Mouse (Mus musculus) ovary, postnatal 36 days (tissue): Measurements from ENCODE around the gene Asb13.

Experiments used
- DNase-seq: peaks from one replicate; pipeline ENCODE4 v3.0.0; 2022; ENCODE audit warnings: low spot score, mixed read lengths

The Asb13 gene

GRCm38 (mm10) chr13:3665308-3665723 is 31.5 kb downstream of the Asb13 start:
- peak; percentile 72 for DNase-seq

- no peak for DNase-seq
Measured at GRCm38 (mm10) chr13:3667288-3667873, 33.5 kb downstream of the Asb13 start.

- DNase-seq: no peak
Measured at GRCm38 (mm10) chr13:3668068-3668467, 34.2 kb downstream of the Asb13 start.

- no peak for DNase-seq
Measured at GRCm38 (mm10) chr13:3669611-3670010, 35.8 kb downstream of the Asb13 start.

DNA sequence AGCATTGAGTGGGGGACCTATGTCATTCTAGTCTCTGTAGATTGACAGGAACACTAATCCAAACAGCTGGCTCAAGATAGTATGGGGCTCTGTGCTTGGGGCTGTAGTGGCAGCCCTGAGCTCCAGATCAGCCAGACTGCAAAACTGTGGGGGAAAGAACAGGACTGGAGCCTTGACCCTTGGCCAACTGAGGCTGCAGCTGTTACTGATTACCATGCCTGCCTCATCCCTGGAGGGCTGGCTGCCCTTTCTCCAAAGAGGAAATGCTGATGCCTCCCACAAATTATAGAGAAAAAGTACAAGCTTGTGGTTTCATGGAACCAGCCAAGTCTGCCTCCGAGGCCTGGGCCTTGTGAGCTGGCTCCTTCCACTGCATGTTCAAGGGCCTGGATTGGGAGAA is 36.2 kb downstream of the Asb13 start:
- DNase-seq: peak; percentile 46

DNA sequence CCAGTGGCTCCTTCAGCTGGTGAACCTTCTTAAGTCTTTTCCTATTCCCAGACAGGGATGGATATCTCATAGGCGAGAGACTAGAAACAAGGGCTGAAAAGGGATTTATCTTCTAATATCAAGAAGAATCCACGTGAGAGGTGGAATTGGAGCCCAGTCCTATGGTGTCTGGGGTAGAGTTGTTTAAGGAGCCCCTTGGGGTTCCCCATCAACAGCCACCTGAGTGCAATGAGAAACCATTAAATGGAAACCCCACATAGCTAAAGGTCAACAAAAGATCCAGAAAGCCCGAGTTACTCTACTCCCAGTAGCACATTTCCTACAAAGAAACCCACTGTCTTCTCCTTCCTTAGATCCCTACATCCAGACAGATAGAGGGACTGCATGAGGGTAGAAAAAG is 39.3 kb downstream of the Asb13 start:
- no peak for DNase-seq

GRCm38 (mm10) chr13:3673622-3674021 is 39.8 kb downstream of the Asb13 start:
- no peak for DNase-seq

- no peak for DNase-seq
Measured at GRCm38 (mm10) chr13:3675855-3676254, 42.0 kb downstream of the Asb13 start.

- DNase-seq: no peak
Measured at GRCm38 (mm10) chr13:3679098-3679497, 45.3 kb downstream of the Asb13 start.

GRCm38 (mm10) chr13:3686306-3686705 is 52.5 kb downstream of the Asb13 start:
- DNase-seq: no peak

DNA sequence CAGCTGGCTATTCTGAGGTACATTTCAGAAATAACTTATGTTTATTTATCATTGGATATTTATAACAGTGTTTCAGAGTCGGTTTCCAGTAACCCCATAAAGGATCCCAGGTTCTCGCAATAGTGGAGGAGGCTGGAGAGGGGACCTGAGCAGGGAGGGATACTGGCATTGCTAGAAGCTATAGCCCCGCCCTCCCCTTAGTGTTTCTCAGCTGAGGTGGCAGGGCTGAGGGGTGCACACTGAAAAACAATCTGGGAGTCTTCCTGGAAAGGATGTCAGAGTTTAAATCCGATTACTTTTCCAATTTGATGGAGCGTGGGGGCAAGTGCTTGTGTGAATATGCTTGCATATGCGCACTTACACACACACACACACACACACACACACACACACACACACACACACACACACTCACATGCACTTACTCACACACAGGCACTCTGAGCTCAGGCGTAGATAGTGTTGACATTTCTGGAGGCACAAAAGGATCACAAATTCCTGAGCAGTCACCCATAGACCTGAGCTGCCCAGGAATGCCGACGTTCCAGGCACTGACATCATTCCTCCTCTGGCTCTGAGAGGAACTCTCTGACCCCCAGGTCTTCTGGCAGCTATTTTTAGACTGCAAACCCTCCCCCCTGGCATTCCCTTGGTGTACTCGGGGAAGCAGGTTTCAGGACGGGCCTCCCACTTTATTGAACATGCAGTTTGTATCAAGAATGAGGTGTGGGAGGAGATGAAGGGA is 60.9 kb downstream of the Asb13 start:
- DNase-seq: peak; percentile 11

DNA sequence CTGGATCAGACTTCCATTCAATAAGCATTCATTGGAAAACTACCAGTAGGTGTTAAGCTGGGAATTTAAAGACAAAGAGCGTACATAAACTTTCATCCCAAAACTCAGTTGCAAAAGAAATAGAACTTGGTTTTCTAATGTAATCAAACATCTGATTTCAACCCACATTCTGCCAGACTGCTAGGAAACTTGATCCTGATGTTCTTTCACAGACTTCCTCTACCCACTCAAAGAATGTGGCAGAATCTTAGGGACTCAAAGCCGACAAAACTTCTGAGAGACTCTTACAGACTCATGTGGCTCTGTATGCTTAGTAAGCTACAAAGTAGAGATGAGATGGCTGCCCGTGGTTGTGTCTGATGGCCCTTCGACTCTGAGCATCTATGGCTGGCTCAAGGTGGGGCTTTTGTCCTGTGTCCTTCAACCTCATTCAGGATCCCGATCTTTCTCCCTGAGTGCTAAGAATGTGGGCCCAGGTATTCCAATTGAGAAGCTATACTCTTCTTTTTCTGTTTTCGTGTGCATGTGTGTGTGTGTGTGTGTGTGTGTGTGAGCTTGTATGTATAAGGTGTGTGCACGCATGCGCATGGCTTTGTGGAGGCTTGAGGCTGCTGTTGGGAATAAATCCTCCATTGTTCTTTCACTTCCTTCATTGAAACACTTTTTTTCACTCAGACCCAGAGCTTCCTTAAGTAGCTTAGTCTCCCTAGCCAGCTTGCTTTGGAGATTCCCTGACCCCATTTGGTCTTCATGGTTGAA is 63.3 kb downstream of the Asb13 start:
- no peak for DNase-seq

GRCm38 (mm10) chr13:3700752-3701151 is 66.9 kb downstream of the Asb13 start:
- DNase-seq: no peak
